Mouse (Mus musculus): ENCODE results near the gene Fam205c. TPM values are rescaled to one million over a fixed set of nuclear protein-coding genes. Genes with fewer than 3 reads are reported as not detected.

Fam205c gene
- total and polyA plus RNA-seq, 2 experiments from 2014 or later = 0.23 TPM; not detected in 1

- Histone ChIP-seq H3K9me3 (replicated peaks; ENCODE audit: control insufficient read depth, low read length) (no peaks in the 10 kb centered on the region), H3K36me3 (replicated peaks; ENCODE audit: control insufficient read depth, insufficient read depth, low read length) (no peaks in the 10 kb centered on the region), H3K4me1 (ENCODE audit: control insufficient read depth, insufficient read depth) (no peaks in the 10 kb centered on the region), H3K9ac (replicated peaks; ENCODE audit: low read depth, low read length) (no peak overlapping the region), H3K4me3 (ENCODE audit: low read depth, low read length) (no peak overlapping the region), H3K27ac (ENCODE audit: low read depth) (no peak overlapping the region), H3K27me3 (ENCODE audit: control insufficient read depth, insufficient read depth, low read length) (no peaks in the 10 kb centered on the region), H3K4me2 (ENCODE audit: low read depth, low read length) (no peak overlapping the region)
- DNase-seq (ENCODE audit: low spot score) (no peak), ATAC-seq (ENCODE audit: insufficient read depth, low read depth) (no peak)
- TF ChIP-seq CTCF (IDR thresholded peaks at IDR 0.05; ENCODE audit: low read depth) (no peak), EP300 (IDR thresholded peaks at IDR 0.05; ENCODE audit: low read depth) (no peak)
- 79% methylated on average over 2 of the region's 2 CpGs for WGBS
Measured at GRCm38 (mm10) chr4:42877657-42878056, 3.6 kb upstream of the Fam205c start.

DNA sequence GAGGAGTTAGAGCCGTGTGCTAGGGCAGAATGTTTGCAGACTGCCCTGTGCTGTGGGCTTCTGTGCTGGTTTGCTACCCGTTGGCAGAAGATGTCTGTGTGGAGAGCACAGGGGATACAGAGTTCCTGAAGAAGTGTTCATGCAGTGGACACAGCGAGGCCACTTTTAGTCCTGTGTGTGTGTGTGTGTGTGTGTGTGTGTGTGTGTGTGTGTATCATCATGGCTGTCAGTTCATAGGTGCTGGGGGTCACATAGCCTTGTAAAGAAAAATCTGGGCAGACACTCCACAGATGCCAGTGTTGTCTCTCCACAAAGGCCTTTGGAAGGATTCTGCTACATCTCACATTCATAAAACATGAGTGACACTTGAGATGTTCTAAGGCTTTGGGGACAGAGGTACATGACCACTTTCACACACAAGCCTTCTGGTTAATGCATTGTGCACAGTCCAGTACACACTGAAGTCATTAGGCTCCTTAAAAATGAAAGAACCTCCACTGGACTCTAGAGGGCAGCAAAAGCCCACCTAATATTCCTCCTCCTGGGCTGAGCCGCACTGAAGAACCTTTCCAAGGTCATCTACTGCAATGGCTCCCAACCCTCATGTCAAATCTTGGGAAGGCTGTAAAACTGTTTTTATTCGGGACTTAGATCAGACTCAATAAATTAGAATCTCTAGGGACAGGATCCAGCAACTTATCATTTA, 2.7 kb upstream of the Fam205c start:
- H3K4me2 ChIP-seq (ENCODE audit: low read depth, low read length) = no peak overlapping the region
- DNase-seq (ENCODE audit: low spot score) (peak; percentile 82), ATAC-seq (ENCODE audit: insufficient read depth, low read depth) (peak; percentile 93)
- H3K4me3 ChIP-seq (ENCODE audit: low read depth, low read length) = no peak overlapping the region
- H3K9me3 ChIP-seq (replicated peaks; ENCODE audit: control insufficient read depth, low read length) = no peaks in the 10 kb centered on the region
- H3K9ac ChIP-seq (replicated peaks; ENCODE audit: low read depth, low read length) = no peak overlapping the region
- no peak overlapping the region for H3K27ac ChIP-seq (ENCODE audit: low read depth)
- H3K36me3 ChIP-seq (replicated peaks; ENCODE audit: control insufficient read depth, insufficient read depth, low read length) = no peaks in the 10 kb centered on the region
- TF ChIP-seq EP300 (IDR thresholded peaks at IDR 0.05; ENCODE audit: low read depth) = no peak
- TF ChIP-seq CTCF (IDR thresholded peaks at IDR 0.05; ENCODE audit: low read depth) = peak; percentile 67
- no peaks in the 10 kb centered on the region for H3K4me1 ChIP-seq (ENCODE audit: control insufficient read depth, insufficient read depth)
- no peaks in the 10 kb centered on the region for H3K27me3 ChIP-seq (ENCODE audit: control insufficient read depth, insufficient read depth, low read length)
- 22% methylated on average over 5 of the region's 5 CpGs for WGBS

- Histone ChIP-seq H3K9me3 (replicated peaks; ENCODE audit: control insufficient read depth, low read length) (no peaks in the 10 kb centered on the region), H3K4me1 (ENCODE audit: control insufficient read depth, insufficient read depth) (no peaks in the 10 kb centered on the region), H3K9ac (replicated peaks; ENCODE audit: low read depth, low read length) (no peak overlapping the region), H3K27ac (ENCODE audit: low read depth) (no peak overlapping the region), H3K4me3 (ENCODE audit: low read depth, low read length) (no peak overlapping the region), H3K4me2 (ENCODE audit: low read depth, low read length) (no peak overlapping the region), H3K36me3 (replicated peaks; ENCODE audit: control insufficient read depth, insufficient read depth, low read length) (no peaks in the 10 kb centered on the region), H3K27me3 (ENCODE audit: control insufficient read depth, insufficient read depth, low read length) (no peaks in the 10 kb centered on the region)
- ATAC-seq (ENCODE audit: insufficient read depth, low read depth) (no peak), DNase-seq (ENCODE audit: low spot score) (no peak)
- WGBS = 64% methylated on average over 16 of the region's 16 CpGs
- TF ChIP-seq CTCF (IDR thresholded peaks at IDR 0.05; ENCODE audit: low read depth) (no peak), EP300 (IDR thresholded peaks at IDR 0.05; ENCODE audit: low read depth) (no peak)
Measured at GRCm38 (mm10) chr4:42872746-42873435, 1.1 kb downstream of the Fam205c start.

GRCm38 (mm10) chr4:42872151-42872550, 1.9 kb downstream of the Fam205c start:
- 89% methylated on average over 7 of the region's 7 CpGs for WGBS
- Histone ChIP-seq H3K9me3 (replicated peaks; ENCODE audit: control insufficient read depth, low read length) (no peaks in the 10 kb centered on the region), H3K9ac (replicated peaks; ENCODE audit: low read depth, low read length) (no peak overlapping the region), H3K4me2 (ENCODE audit: low read depth, low read length) (no peak overlapping the region), H3K4me1 (ENCODE audit: control insufficient read depth, insufficient read depth) (no peaks in the 10 kb centered on the region), H3K27me3 (ENCODE audit: control insufficient read depth, insufficient read depth, low read length) (no peaks in the 10 kb centered on the region), H3K4me3 (ENCODE audit: low read depth, low read length) (no peak overlapping the region), H3K27ac (ENCODE audit: low read depth) (no peak overlapping the region), H3K36me3 (replicated peaks; ENCODE audit: control insufficient read depth, insufficient read depth, low read length) (no peaks in the 10 kb centered on the region)
- no peak for TF ChIP-seq CTCF (IDR thresholded peaks at IDR 0.05; ENCODE audit: low read depth)
- TF ChIP-seq EP300 (IDR thresholded peaks at IDR 0.05; ENCODE audit: low read depth) = no peak
- no peak for DNase-seq (ENCODE audit: low spot score)
- ATAC-seq (ENCODE audit: insufficient read depth, low read depth) = no peak

DNA sequence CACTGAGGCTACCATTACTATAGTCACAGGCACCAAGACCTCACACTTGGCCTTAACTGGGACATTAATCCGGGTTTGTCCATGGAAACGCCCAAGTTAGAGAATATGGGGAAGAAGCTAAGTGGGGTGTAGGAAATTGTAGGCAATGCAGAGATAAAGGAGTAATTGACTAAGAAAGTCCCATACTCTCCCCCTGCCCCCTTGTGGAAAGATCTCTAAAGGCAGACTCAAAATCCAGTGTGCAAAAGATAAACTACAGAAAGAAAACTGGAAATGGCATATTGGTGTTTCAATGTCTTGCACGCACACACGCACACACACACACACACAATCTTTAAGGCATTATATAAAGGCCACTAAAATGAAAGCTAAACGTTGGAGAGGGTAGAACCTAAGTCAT, 3.3 kb downstream of the Fam205c start:
- H3K4me1 ChIP-seq (ENCODE audit: control insufficient read depth, insufficient read depth) = no peaks in the 10 kb centered on the region

More for the DNA sequence above, 3.3 kb downstream of the Fam205c start:
- H3K36me3 ChIP-seq (replicated peaks; ENCODE audit: control insufficient read depth, insufficient read depth, low read length) = no peaks in the 10 kb centered on the region
- no peak overlapping the region for H3K4me3 ChIP-seq (ENCODE audit: low read depth, low read length)
- no peak overlapping the region for H3K4me2 ChIP-seq (ENCODE audit: low read depth, low read length)
- DNase-seq (ENCODE audit: low spot score) (no peak), ATAC-seq (ENCODE audit: insufficient read depth, low read depth) (no peak)
- TF ChIP-seq CTCF (IDR thresholded peaks at IDR 0.05; ENCODE audit: low read depth) = peak; percentile 27
- TF ChIP-seq EP300 (IDR thresholded peaks at IDR 0.05; ENCODE audit: low read depth) = no peak
- WGBS = 69% methylated on average over 5 of the region's 5 CpGs
- no peak overlapping the region for H3K9ac ChIP-seq (replicated peaks; ENCODE audit: low read depth, low read length)
- no peak overlapping the region for H3K27ac ChIP-seq (ENCODE audit: low read depth)
- no peaks in the 10 kb centered on the region for H3K9me3 ChIP-seq (replicated peaks; ENCODE audit: control insufficient read depth, low read length)
- H3K27me3 ChIP-seq (ENCODE audit: control insufficient read depth, insufficient read depth, low read length) = no peaks in the 10 kb centered on the region

Data from heart, postnatal 0 days (tissue).